Mouse (Mus musculus) liver, adult 2 months (tissue): ENCODE measurements around the gene Camkv.

Source experiments
- CTCF ChIP-seq: fragments of 200-500 bp; IDR thresholded peaks from 2 replicates; pipeline ENCODE4 v1.5.1; 2011; ENCODE audit warnings: low read depth, low read length, control low read depth
- POLR2A ChIP-seq: fragments of 200-500 bp; IDR thresholded peaks from 2 replicates; pipeline ENCODE4 v1.6.1; 2011; ENCODE audit warnings: low read length, control low read depth; ENCODE audit not compliant: insufficient read depth; ENCODE audit errors: extremely low read depth

GRCm38 (mm10) chr9:107962916-107963315 is 27.4 kb downstream of the Camkv start:
- no peak for TF ChIP-seq CTCF
- TF ChIP-seq POLR2A, result no peak
